Mouse (Mus musculus) embryonic facial prominence, embryonic 11.5 days (tissue): ENCODE data around the gene Cyp2b10. TPM values are rescaled to one million over a fixed set of nuclear protein-coding genes. Genes with fewer than 3 reads are reported as not detected.

Source experiments
- ATAC-seq: fragments of 200-750 bp; cut with Nextera tagmentation; replicated peaks from 2 replicates; pipeline ENCODE4 v1.8.0; 2017; ENCODE audit warnings: low read depth; ENCODE audit not compliant: insufficient number of reproducible peaks, low FRiP score, low TSS enrichment
- DNase-seq: peaks from one replicate; pipeline ENCODE4 v3.0.0-alpha.2; 2015; ENCODE audit warnings: low spot score
- H3K27ac ChIP-seq: fragments of 300-500 bp; sonication (generic); replicated peaks from 2 replicates; pipeline ENCODE4 v1.5.1; 2014; ENCODE audit warnings: mild to moderate bottlenecking, low read depth, low read length, control low read depth
- H3K27me3 ChIP-seq: fragments of 300-500 bp; sonication (generic); 2 replicates; pipeline ENCODE4 v1.6.1; 2014; ENCODE audit warnings: mild to moderate bottlenecking, low read length, moderate library complexity, mixed read lengths; ENCODE audit not compliant: control insufficient read depth, insufficient read depth
- H3K36me3 ChIP-seq: fragments of 300-500 bp; sonication (generic); replicated peaks from 2 replicates; pipeline ENCODE4 v1.6.1; 2014; ENCODE audit warnings: low read depth, mild to moderate bottlenecking, low read length, moderate library complexity, mixed read lengths; ENCODE audit not compliant: control insufficient read depth, insufficient read depth
- H3K4me1 ChIP-seq: fragments of 300-500 bp; sonication (generic); 2 replicates; pipeline ENCODE4 v1.6.1; 2014; ENCODE audit warnings: low read length, mixed read lengths; ENCODE audit not compliant: control insufficient read depth, insufficient read depth
- H3K4me2 ChIP-seq: fragments of 300-500 bp; sonication (generic); 2 replicates; pipeline ENCODE4 v1.6.1; 2014; ENCODE audit warnings: low read depth, mild to moderate bottlenecking, control low read depth, low read length, moderate library complexity
- H3K4me3 ChIP-seq: fragments of 300-500 bp; sonication (generic); 2 replicates; pipeline ENCODE4 v1.5.1; 2014; ENCODE audit warnings: low read depth, low read length, control low read depth
- H3K9ac ChIP-seq: fragments of 300-500 bp; sonication (generic); replicated peaks from 2 replicates; pipeline ENCODE4 v1.6.1; 2014; ENCODE audit warnings: mild to moderate bottlenecking, control low read depth, low read length
- H3K9me3 ChIP-seq: fragments of 300-500 bp; sonication (generic); replicated peaks from 2 replicates; pipeline ENCODE4 v1.6.1; 2016; ENCODE audit warnings: mild to moderate bottlenecking, low read length, inconsistent platforms, mixed read lengths; ENCODE audit not compliant: control insufficient read depth
- WGBS: fragments of 180-500 bp; shearing (Covaris S2); extraction: QIAGEN DNeasy Blood & Tissue Kit; methylation state at CpG from one replicate; pipeline ENCODE4 v1.1.7; 2014; 5-methylcytosine and 5-hydroxymethylcytosine counted together
- polyA plus RNA-seq: library from polyadenylated mRNA; unstranded; fragments of >200 nt; fragmentation: Nextera tagmentation; extraction: Ambion mirVana; gene quantifications from 2 replicates; pipeline ENCODE4 v1.2.1, GENCODE M21; 2014

Gene Cyp2b10
- polyA plus RNA-seq: not detected in 2 replicates

DNA sequence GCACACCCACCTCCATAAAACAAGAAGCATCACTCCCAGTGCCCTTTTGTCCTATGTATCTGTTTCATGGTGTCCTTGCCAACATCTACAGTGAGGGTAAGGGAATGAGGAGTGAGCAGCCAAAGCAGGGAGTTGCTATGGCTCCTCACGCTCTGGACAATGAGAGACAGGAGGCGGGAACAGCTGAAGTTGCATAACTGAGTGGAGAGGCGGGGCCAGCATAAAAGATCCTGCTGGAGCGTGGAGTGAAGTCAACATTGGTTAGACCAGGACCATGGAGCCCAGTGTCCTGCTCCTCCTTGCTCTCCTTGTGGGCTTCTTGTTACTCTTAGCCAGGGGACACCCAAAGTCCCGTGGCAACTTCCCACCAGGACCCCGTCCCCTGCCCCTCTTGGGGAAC, at the start of gene Cyp2b10:
Cyp2b10 (plus strand) TSS at position 210 of the 400 bp plus-strand sequence.
- no peak within 1 kb of the TSS for H3K9ac ChIP-seq
- no peak within 1 kb of the TSS for H3K4me3 ChIP-seq
- H3K27ac ChIP-seq: no peak within 1 kb of the TSS
- ATAC-seq (no peak), DNase-seq (no peak)
- H3K9me3 ChIP-seq: no peaks in the 10 kb centered on the region
- 79% methylated on average over 6 of the region's 6 CpGs for WGBS
- H3K27me3 ChIP-seq: no peaks in the 10 kb centered on the region
- no peak within 1 kb of the TSS for H3K4me2 ChIP-seq
- no peaks in the 10 kb centered on the region for H3K36me3 ChIP-seq
- no peaks in the 10 kb centered on the region for H3K4me1 ChIP-seq

DNA sequence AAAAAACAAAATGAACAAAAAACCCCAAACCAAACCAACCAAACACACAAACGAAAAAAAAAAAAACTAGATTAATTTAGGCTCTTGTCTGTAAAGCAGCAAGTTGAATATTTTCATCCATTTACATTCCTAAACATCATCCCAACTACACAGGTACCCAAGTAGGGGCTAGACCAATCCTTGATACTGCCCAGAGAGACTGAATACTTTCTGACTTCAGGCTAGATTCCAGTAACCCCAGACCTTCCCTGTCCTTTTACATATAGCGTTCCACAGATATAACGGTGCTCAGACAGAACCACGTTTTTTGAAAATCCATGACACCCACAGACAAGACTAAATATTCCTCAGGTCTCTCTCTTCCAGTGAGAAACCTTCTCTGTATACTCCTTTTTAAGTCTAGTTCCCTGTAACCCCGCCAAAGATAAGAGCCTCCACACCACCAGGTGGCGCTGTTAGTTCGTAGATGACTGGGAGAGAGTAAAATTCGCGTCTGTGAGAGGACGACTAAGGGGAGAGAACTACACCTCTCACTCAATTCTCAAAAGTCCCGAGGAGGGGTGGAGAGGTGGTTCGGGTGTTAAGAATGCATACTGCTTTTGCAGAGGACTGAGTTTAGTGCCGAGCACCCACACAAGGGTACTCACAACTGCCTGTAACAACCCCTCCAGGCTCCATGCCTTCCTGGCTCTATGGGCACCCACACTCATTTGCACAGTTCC, 49.5 kb upstream of the Cyp2b10 start:
- H3K36me3 ChIP-seq: no peaks in the 10 kb centered on the region
- no peaks in the 10 kb centered on the region for H3K4me1 ChIP-seq
- H3K4me3 ChIP-seq: peak overlapping the region; percentile 32
- H3K9ac ChIP-seq: peak overlapping the region; percentile 50
- peak; percentile 64 for ATAC-seq
- no peak overlapping the region for H3K27ac ChIP-seq
- H3K27me3 ChIP-seq: no peaks in the 10 kb centered on the region
- 10% methylated on average over 13 of the region's 13 CpGs for WGBS
- peak; percentile 95 for DNase-seq
- H3K9me3 ChIP-seq: no peaks in the 10 kb centered on the region
- H3K4me2 ChIP-seq: peak overlapping the region; percentile 44

DNA sequence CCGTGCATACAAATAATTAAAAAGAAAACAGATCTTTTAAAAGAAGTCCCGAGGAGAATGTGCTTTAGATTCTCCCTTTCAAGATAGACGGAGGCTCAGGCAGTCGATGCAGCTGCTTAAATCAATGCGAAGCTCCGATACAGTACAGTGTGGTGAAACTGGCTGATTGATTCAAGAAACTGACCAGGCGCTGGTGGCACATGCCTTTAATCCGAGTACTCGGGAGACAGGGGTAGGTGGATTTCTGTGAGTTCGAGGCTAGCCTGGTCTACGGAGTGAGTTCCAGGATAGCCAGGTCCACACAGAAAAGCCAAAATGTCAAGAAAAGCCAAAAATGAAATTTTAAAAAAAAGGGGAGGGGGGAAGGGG, 49.0 kb upstream of the Cyp2b10 start:
- Histone ChIP-seq H3K4me2 (peak overlapping the region; percentile 44), H3K27ac (no peak overlapping the region), H3K9ac (peak overlapping the region; percentile 50), H3K9me3 (no peaks in the 10 kb centered on the region), H3K27me3 (no peaks in the 10 kb centered on the region), H3K4me3 (peak overlapping the region; percentile 32), H3K36me3 (no peaks in the 10 kb centered on the region), H3K4me1 (no peaks in the 10 kb centered on the region)
- DNase-seq (peak; percentile 39), ATAC-seq (peak; percentile 68; the same call in 1 of the 2 replicates)
- 19% methylated on average over 11 of the region's 11 CpGs for WGBS

DNA sequence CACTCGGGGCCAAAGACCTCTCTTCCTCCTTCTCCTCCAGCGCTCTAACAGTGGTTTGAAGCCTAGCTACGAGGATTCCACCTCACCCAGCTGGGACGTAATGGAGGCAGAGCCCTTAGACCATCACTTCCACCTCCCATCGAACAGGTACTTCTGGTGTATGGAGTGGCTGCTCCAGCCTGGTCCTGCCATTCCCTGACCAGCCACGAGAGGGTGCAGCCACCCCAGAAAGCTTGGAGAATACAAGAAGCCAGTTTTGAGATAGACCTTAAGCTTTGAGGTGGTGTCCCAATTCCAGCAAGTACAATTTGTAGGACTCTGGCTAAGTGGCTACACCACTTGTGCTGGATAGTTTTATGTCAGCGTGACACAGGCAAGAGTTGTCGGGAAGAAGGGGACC, 42.3 kb upstream of the Cyp2b10 start:
- no peak overlapping the region for H3K4me2 ChIP-seq
- WGBS: 29% methylated on average over 8 of the region's 8 CpGs
- H3K27ac ChIP-seq: no peak overlapping the region
- no peaks in the 10 kb centered on the region for H3K9me3 ChIP-seq
- H3K27me3 ChIP-seq: no peaks in the 10 kb centered on the region
- no peaks in the 10 kb centered on the region for H3K36me3 ChIP-seq
- H3K9ac ChIP-seq: no peak overlapping the region
- ATAC-seq: no peak
- no peaks in the 10 kb centered on the region for H3K4me1 ChIP-seq
- DNase-seq: peak; percentile 57
- no peak overlapping the region for H3K4me3 ChIP-seq

DNA sequence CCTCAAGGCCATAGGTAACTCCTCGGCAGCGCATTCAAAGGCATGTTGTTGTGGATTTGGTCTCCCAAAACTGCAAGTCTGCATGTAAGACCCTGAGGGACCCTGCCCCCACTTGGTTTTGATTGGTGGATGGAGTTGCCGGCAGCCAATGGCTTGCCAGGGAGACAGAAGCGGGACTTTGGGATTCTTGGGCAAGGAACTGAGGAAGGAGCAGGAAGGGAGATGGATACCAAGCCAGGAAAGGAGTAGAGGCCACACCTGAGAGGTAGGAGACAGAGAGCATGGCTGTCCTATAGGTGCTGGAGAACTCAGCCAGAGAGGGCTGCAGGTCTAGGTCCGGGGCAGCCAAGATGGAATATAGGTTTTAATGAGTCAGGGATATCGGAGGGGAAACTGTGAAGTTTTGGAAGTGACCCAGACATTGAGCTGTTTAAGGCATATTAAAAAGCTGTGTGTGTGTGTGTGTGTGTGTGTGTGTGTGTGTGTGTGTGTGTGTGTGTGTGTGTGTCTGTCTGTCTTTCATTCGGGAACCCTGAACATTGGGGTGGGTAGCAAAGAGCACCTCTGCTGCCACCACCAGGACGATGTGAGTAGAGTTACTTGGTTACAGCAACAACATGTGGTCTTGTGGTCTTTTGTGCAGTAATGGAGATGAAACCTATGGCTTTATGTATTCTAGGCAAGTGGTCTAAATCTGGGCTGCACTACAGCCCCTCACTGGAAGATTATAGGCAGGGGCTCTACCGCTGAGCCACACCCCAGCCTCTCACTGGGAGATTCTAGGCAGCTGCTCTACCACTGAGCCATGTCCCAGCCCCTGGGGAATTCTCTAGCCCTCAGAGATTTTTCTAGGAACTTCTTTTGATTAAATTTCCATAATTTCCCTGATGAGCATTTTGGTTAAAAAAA, 37.2 kb upstream of the Cyp2b10 start:
- peak; percentile 65; the same call in 1 of the 2 replicates for ATAC-seq
- H3K27me3 ChIP-seq: no peaks in the 10 kb centered on the region
- H3K4me2 ChIP-seq: peak overlapping the region; percentile 45
- peak; percentile 77 for DNase-seq
- H3K4me1 ChIP-seq: no peaks in the 10 kb centered on the region
- H3K4me3 ChIP-seq: peak overlapping the region; percentile 19; the same call in 1 of the 2 replicates
- H3K9ac ChIP-seq: no peak overlapping the region
- no peaks in the 10 kb centered on the region for H3K36me3 ChIP-seq
- no peaks in the 10 kb centered on the region for H3K9me3 ChIP-seq
- WGBS: 15% methylated on average over 9 of the region's 9 CpGs
- H3K27ac ChIP-seq: no peak overlapping the region

DNA sequence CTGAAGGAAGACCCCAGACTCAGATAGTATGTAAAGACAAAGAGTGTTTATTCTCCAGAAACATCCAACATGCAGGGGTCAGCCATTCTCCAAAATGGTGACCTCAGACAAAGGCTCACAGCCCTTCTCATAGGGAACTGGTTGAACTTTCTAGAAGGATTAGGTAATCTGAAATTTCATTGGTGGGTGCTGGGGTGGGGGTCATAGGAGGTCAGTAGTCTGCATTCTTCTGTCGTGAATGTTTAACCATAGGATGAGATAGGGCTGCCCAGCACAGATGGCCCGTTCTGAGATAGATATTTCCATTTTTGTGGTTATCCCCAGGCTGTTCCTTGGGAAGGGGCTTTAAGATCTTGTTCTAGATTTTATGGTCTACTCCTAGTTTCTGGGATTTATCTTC, 35.1 kb upstream of the Cyp2b10 start:
- Histone ChIP-seq H3K4me1 (no peaks in the 10 kb centered on the region), H3K36me3 (no peaks in the 10 kb centered on the region), H3K4me2 (no peak overlapping the region), H3K4me3 (no peak overlapping the region), H3K9me3 (no peaks in the 10 kb centered on the region), H3K9ac (no peak overlapping the region), H3K27me3 (no peaks in the 10 kb centered on the region), H3K27ac (no peak overlapping the region)
- DNase-seq (no peak), ATAC-seq (no peak)
- 78% methylated on average over 2 of the region's 2 CpGs for WGBS

DNA sequence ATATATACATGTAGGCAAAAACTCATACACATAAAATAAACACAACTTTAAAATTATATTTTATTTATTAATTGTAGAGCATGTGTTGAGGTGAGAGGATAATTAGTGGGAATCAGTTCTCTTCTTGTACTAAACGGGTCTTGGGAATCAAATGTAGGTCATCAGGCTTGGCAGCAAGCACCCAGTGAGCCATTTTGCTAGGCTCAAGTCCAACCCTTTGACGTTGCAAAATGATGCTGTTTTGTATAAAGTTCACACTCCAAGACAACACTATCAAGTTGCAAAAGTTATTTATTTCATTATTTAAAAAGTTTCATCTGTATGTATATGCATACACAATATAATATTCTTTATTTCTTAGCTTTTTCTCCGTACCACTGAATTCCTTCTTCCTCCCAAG, 33.7 kb upstream of the Cyp2b10 start:
- ATAC-seq (no peak), DNase-seq (no peak)
- Histone ChIP-seq H3K27ac (no peak overlapping the region), H3K9ac (no peak overlapping the region), H3K27me3 (no peaks in the 10 kb centered on the region), H3K4me1 (no peaks in the 10 kb centered on the region), H3K9me3 (no peaks in the 10 kb centered on the region), H3K4me2 (no peak overlapping the region), H3K4me3 (no peak overlapping the region), H3K36me3 (no peaks in the 10 kb centered on the region)
- WGBS: 81% methylated on average over 3 of the region's 3 CpGs

DNA sequence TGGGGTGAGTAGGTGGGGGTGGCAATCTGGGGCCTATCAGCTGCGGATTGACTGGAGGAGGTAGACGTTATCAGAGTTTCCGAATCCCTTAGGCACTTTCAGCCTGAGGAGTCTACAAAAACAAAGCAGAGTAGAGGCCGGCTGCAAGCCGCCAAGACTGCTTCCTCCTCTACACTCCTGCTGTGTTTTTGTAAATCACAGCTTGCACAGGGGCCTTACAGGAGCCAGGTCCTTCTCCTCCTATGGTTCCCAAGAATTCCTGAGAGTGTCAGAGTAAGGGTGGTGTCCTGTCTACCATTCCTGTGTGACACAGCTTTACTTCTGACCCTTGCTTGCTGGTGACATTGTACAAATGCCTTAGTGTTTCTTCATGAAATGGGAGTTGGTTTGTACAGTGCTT, 32.6 kb upstream of the Cyp2b10 start:
- no peak overlapping the region for H3K9ac ChIP-seq
- H3K27ac ChIP-seq: no peak overlapping the region
- DNase-seq (no peak), ATAC-seq (no peak)
- H3K4me3 ChIP-seq: no peak overlapping the region
- H3K4me1 ChIP-seq: no peaks in the 10 kb centered on the region
- no peaks in the 10 kb centered on the region for H3K9me3 ChIP-seq
- no peaks in the 10 kb centered on the region for H3K36me3 ChIP-seq
- no peaks in the 10 kb centered on the region for H3K27me3 ChIP-seq
- 25% methylated on average over 5 of the region's 5 CpGs for WGBS
- H3K4me2 ChIP-seq: no peak overlapping the region
